Mouse (Mus musculus): ENCODE results near the gene Vmn2r72. TPM values are rescaled to one million over a fixed set of nuclear protein-coding genes. Genes with fewer than 3 reads are reported as not detected.

Gene Vmn2r72
- not detected in 2 replicates for polyA plus RNA-seq (2012; ENCODE audit: low replicate concordance)

DNA sequence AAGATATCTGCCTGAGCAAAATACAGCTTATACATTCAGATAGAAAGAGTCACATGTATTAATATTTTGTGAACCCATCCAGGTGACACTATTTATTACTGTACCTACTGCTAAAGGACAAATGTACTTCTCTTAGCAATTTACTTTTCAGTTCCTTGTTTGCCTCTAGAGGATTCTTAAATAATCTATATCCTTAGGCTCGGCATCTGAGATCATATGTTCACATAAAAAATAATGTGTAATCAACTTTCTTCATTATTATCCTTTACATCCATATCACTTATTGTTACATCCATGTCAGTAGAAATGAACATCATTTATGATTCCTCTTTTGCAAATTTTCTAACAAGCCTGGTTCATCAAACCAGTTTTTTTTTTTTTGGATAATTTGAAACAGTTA lies at the start of gene Vmn2r72:
Gene Vmn2r72 (minus strand): TSS at position 101 of the 400 bp plus-strand sequence.

Other genes with a start within 250 kb of the Vmn2r72 start
- not detected in 2 replicates for gene Vmn2r71, start 192.0 kb downstream of the Vmn2r72 start, polyA plus RNA-seq (2012; ENCODE audit: low replicate concordance)
- not detected in 2 replicates for gene Vmn2r70, start 185.9 kb downstream of the Vmn2r72 start, polyA plus RNA-seq (2012; ENCODE audit: low replicate concordance)
- not detected in 2 replicates for gene Vmn2r73, start 121.2 kb upstream of the Vmn2r72 start, polyA plus RNA-seq (2012; ENCODE audit: low replicate concordance)
- not detected in 2 replicates for gene Vmn2r74, start 206.5 kb upstream of the Vmn2r72 start, polyA plus RNA-seq (2012; ENCODE audit: low replicate concordance)